Mouse (Mus musculus) adrenal gland, adult 18-20 months (tissue): Measurements from ENCODE around the gene Lypd4. TPM values are rescaled to one million over a fixed set of nuclear protein-coding genes. Genes with fewer than 3 reads are reported as not detected.
"Not testable (repeated sequence)": the region's sequence is repeated elsewhere in the genome, so short reads cannot be mapped to it uniquely, and the experiment has no call there.

Experiments
- DNase-seq, 2 experiments: peaks; one replicate each; pipeline ENCODE4 v3.0.0; 2021 to 2022; ENCODE audit warnings: low spot score in 2 of 2
- long read RNA-seq, 2 experiments: library from polyadenylated mRNA; stranded (forward); transcript quantifications; one replicate each; pipeline ENCODE4 v2.0.0; 2021
- total RNA-seq, 2 experiments: library from RNA; stranded (reverse); gene quantifications; 1 replicate in 1 of 2; 2 replicates in 1 of 2; pipeline ENCODE4 v1.2.3; 2021

Lypd4 gene
- not detected for total RNA-seq
- long read RNA-seq, experiment 1 = 0 reads
- long read RNA-seq, experiment 2 = 0 reads

GRCm38 (mm10) chr7:24869532-24870165, at the start of gene Lypd4, which contains the start of gene Dmrtc2:
Lypd4 (minus strand) TSS chr7:24869941.
Dmrtc2 (plus strand) TSS chr7:24870057.
- DNase-seq = no peak

GRCm38 (mm10) chr7:24918763-24919323, 49.1 kb upstream of the Lypd4 start:
- no peak for DNase-seq

- no peak for DNase-seq
Observed at GRCm38 (mm10) chr7:24912480-24912879, 42.7 kb upstream of the Lypd4 start.

GRCm38 (mm10) chr7:24907211-24907748, 37.5 kb upstream of the Lypd4 start:
- DNase-seq = no peak

GRCm38 (mm10) chr7:24906551-24906950, 36.8 kb upstream of the Lypd4 start:
- no peak for DNase-seq

- no peak for DNase-seq
Observed at GRCm38 (mm10) chr7:24904936-24905335, 35.2 kb upstream of the Lypd4 start.

- peak; percentile 89 to 90 for DNase-seq
Observed at GRCm38 (mm10) chr7:24904070-24904483, 34.3 kb upstream of the Lypd4 start.

GRCm38 (mm10) chr7:24903444-24903825, 33.7 kb upstream of the Lypd4 start:
- no peak for DNase-seq

GRCm38 (mm10) chr7:24902630-24903443, 33.1 kb upstream of the Lypd4 start, which contains the start of gene Arhgef1:
Arhgef1 (plus strand) TSS chr7:24902912.
- peak; percentile 68 to 72 for DNase-seq

GRCm38 (mm10) chr7:24902264-24902629, 32.5 kb upstream of the Lypd4 start:
- DNase-seq = no peak

GRCm38 (mm10) chr7:24901842-24902241, 32.1 kb upstream of the Lypd4 start:
- no peak for DNase-seq

- no peak for DNase-seq
Observed at GRCm38 (mm10) chr7:24901114-24901513, 31.4 kb upstream of the Lypd4 start.

- DNase-seq = no peak
Observed at GRCm38 (mm10) chr7:24897959-24898358, 28.2 kb upstream of the Lypd4 start.

- no peak for DNase-seq
Observed at GRCm38 (mm10) chr7:24897224-24897623, 27.5 kb upstream of the Lypd4 start, which contains the start of gene Cd79a. Cd79a (plus strand) TSS chr7:24897381.

- no peak for DNase-seq
Observed at GRCm38 (mm10) chr7:24896269-24896668, 26.5 kb upstream of the Lypd4 start.

GRCm38 (mm10) chr7:24895749-24896148, 26.0 kb upstream of the Lypd4 start:
- DNase-seq = not testable (repeated sequence)

GRCm38 (mm10) chr7:24892125-24892583, 22.4 kb upstream of the Lypd4 start:
- no peak for DNase-seq

GRCm38 (mm10) chr7:24891241-24892124, 21.7 kb upstream of the Lypd4 start:
- DNase-seq = no peak

GRCm38 (mm10) chr7:24890281-24891216, 20.8 kb upstream of the Lypd4 start:
- peak; percentile 60 to 68 for DNase-seq
